Mouse (Mus musculus): Measurements from ENCODE around the gene Gzme. TPM values are rescaled to one million over a fixed set of nuclear protein-coding genes. Genes with fewer than 3 reads are reported as not detected.
"Not testable (repeated sequence)": the region's sequence is repeated elsewhere in the genome, so short reads cannot be mapped to it uniquely, and the experiment has no call there.

The Gzme gene
- not detected in 2 replicates for polyA plus RNA-seq (2016; fragmentation: Nextera tagmentation; extraction: Ambion mirVana)

- no peaks in the 10 kb centered on the region for H3K4me1 ChIP-seq
Observed at GRCm38 (mm10) chr14:56120525-56120924, at the start of gene Gzme. Gzme (minus strand) TSS chr14:56120625.

GRCm38 (mm10) chr14:56168009-56168408 lies 47.6 kb upstream of the Gzme start:
- ATAC-seq (ENCODE audit: low FRiP score): no peak
- H3K4me3 ChIP-seq: no peak overlapping the region

More at GRCm38 (mm10) chr14:56120525-56120924, at the start of gene Gzme:
- no peak for ATAC-seq (ENCODE audit: low FRiP score)
- Histone ChIP-seq H3K9ac (no peak within 1 kb of the TSS), H3K27ac (no peak within 1 kb of the TSS), H3K27me3 (no peaks in the 10 kb centered on the region), H3K4me2 (replicated peaks) (no peak within 1 kb of the TSS), H3K9me3 (replicated peaks) (no peaks in the 10 kb centered on the region), H3K4me3 (no peak within 1 kb of the TSS), H3K36me3 (no peaks in the 10 kb centered on the region)

GRCm38 (mm10) chr14:56162109-56162508 lies 41.7 kb upstream of the Gzme start:
- ATAC-seq (ENCODE audit: low FRiP score): no peak
- H3K4me2 ChIP-seq (replicated peaks): no peak overlapping the region
- no peaks in the 10 kb centered on the region for H3K9me3 ChIP-seq (replicated peaks)
- WGBS: 91% methylated on average over 2 of the region's 2 CpGs
- no peak overlapping the region for H3K9ac ChIP-seq
- H3K27ac ChIP-seq: no peak overlapping the region
- H3K36me3 ChIP-seq: no peaks in the 10 kb centered on the region
- H3K4me3 ChIP-seq: no peak overlapping the region
- no peaks in the 10 kb centered on the region for H3K4me1 ChIP-seq
- no peaks in the 10 kb centered on the region for H3K27me3 ChIP-seq

More at GRCm38 (mm10) chr14:56168009-56168408, 47.6 kb upstream of the Gzme start:
- H3K4me2 ChIP-seq (replicated peaks): no peak overlapping the region
- no peaks in the 10 kb centered on the region for H3K9me3 ChIP-seq (replicated peaks)
- 85% methylated on average over 6 of the region's 6 CpGs for WGBS
- no peaks in the 10 kb centered on the region for H3K4me1 ChIP-seq
- H3K36me3 ChIP-seq: no peaks in the 10 kb centered on the region
- no peak overlapping the region for H3K9ac ChIP-seq
- no peak overlapping the region for H3K27ac ChIP-seq
- no peaks in the 10 kb centered on the region for H3K27me3 ChIP-seq

GRCm38 (mm10) chr14:56159479-56159878 lies 39.1 kb upstream of the Gzme start, which contains the start of gene Gzmg:
Gzmg (minus strand) TSS chr14:56159579.
- not testable (repeated sequence) for H3K27ac ChIP-seq; H3K4me1 ChIP-seq; H3K4me3 ChIP-seq; H3K9me3 ChIP-seq (replicated peaks); H3K36me3 ChIP-seq; ATAC-seq (ENCODE audit: low FRiP score); H3K27me3 ChIP-seq; H3K4me2 ChIP-seq (replicated peaks); H3K9ac ChIP-seq
- WGBS: 85% methylated on average over 2 of the region's 2 CpGs

- Histone ChIP-seq H3K9me3 (replicated peaks) (no peaks in the 10 kb centered on the region), H3K4me1 (no peaks in the 10 kb centered on the region), H3K36me3 (no peaks in the 10 kb centered on the region), H3K27me3 (no peaks in the 10 kb centered on the region), H3K4me2 (replicated peaks) (no peak overlapping the region), H3K27ac (no peak overlapping the region), H3K4me3 (no peak overlapping the region), H3K9ac (no peak overlapping the region)
- ATAC-seq (ENCODE audit: low FRiP score): no peak
- 70% methylated on average over 2 of the region's 2 CpGs for WGBS
Observed at GRCm38 (mm10) chr14:56155340-56155739, 34.9 kb upstream of the Gzme start.

GRCm38 (mm10) chr14:56133675-56134074 lies 13.2 kb upstream of the Gzme start:
- H3K4me3 ChIP-seq; H3K27ac ChIP-seq; H3K27me3 ChIP-seq; H3K4me2 ChIP-seq (replicated peaks); ATAC-seq (ENCODE audit: low FRiP score); H3K9me3 ChIP-seq (replicated peaks); H3K36me3 ChIP-seq; H3K4me1 ChIP-seq; H3K9ac ChIP-seq: not testable (repeated sequence)
- 87% methylated on average over 1 of the region's 1 CpGs for WGBS

- not testable (repeated sequence) for H3K4me3 ChIP-seq; H3K9ac ChIP-seq; H3K27me3 ChIP-seq; H3K4me1 ChIP-seq; H3K4me2 ChIP-seq (replicated peaks); H3K36me3 ChIP-seq; ATAC-seq (ENCODE audit: low FRiP score); H3K27ac ChIP-seq; H3K9me3 ChIP-seq (replicated peaks)
- 80% methylated on average over 2 of the region's 2 CpGs for WGBS
Observed at GRCm38 (mm10) chr14:56132508-56132907, 12.1 kb upstream of the Gzme start, which contains the start of gene Gzmd. Gzmd (minus strand) TSS chr14:56132608.

- Histone ChIP-seq H3K4me2 (replicated peaks) (no peak overlapping the region), H3K9me3 (replicated peaks) (no peaks in the 10 kb centered on the region), H3K27ac (no peak overlapping the region), H3K4me1 (no peaks in the 10 kb centered on the region), H3K4me3 (no peak overlapping the region), H3K36me3 (no peaks in the 10 kb centered on the region), H3K9ac (no peak overlapping the region), H3K27me3 (no peaks in the 10 kb centered on the region)
- WGBS: 46% methylated on average over 3 of the region's 3 CpGs
- ATAC-seq (ENCODE audit: low FRiP score): no peak
Observed at GRCm38 (mm10) chr14:56128341-56128740, 7.9 kb upstream of the Gzme start.

GRCm38 (mm10) chr14:56123516-56123915 lies 3.1 kb upstream of the Gzme start:
- 89% methylated on average over 3 of the region's 3 CpGs for WGBS
- H3K4me2 ChIP-seq (replicated peaks): no peak overlapping the region
- no peak overlapping the region for H3K27ac ChIP-seq
- no peaks in the 10 kb centered on the region for H3K4me1 ChIP-seq
- no peaks in the 10 kb centered on the region for H3K9me3 ChIP-seq (replicated peaks)
- no peak for ATAC-seq (ENCODE audit: low FRiP score)
- no peak overlapping the region for H3K4me3 ChIP-seq
- H3K36me3 ChIP-seq: no peaks in the 10 kb centered on the region
- H3K9ac ChIP-seq: no peak overlapping the region
- H3K27me3 ChIP-seq: no peaks in the 10 kb centered on the region

- not testable (repeated sequence) for H3K9me3 ChIP-seq (replicated peaks); H3K36me3 ChIP-seq; H3K4me3 ChIP-seq; H3K27ac ChIP-seq; H3K9ac ChIP-seq; H3K4me2 ChIP-seq (replicated peaks); ATAC-seq (ENCODE audit: low FRiP score); H3K4me1 ChIP-seq; H3K27me3 ChIP-seq
- 94% methylated on average over 33 of the region's 33 CpGs for whole genome bisulfite sequencing
Observed at GRCm38 (mm10) chr14:56115531-56116310, 4.7 kb downstream of the Gzme start.

GRCm38 (mm10) chr14:56105447-56106180 lies 14.8 kb downstream of the Gzme start:
- Histone ChIP-seq H3K4me3 (no peak overlapping the region), H3K27me3 (peaks cover 3% of the 10 kb centered on the region; the same call in 1 of the 2 replicates), H3K9ac (no peak overlapping the region), H3K36me3 (no peaks in the 10 kb centered on the region), H3K27ac (no peak overlapping the region), H3K4me1 (no peaks in the 10 kb centered on the region), H3K9me3 (replicated peaks) (no peaks in the 10 kb centered on the region), H3K4me2 (replicated peaks) (no peak overlapping the region)
- ATAC-seq (ENCODE audit: low FRiP score): no peak
- 82% methylated on average over 13 of the region's 13 CpGs for WGBS

GRCm38 (mm10) chr14:56105016-56105415 lies 15.4 kb downstream of the Gzme start:
- Histone ChIP-seq H3K9ac (no peak overlapping the region), H3K9me3 (replicated peaks) (no peaks in the 10 kb centered on the region), H3K4me1 (no peaks in the 10 kb centered on the region), H3K4me2 (replicated peaks) (no peak overlapping the region), H3K27me3 (peaks cover 3% of the 10 kb centered on the region; the same call in 1 of the 2 replicates), H3K4me3 (no peak overlapping the region), H3K36me3 (no peaks in the 10 kb centered on the region), H3K27ac (no peak overlapping the region)
- WGBS: 92% methylated on average over 5 of the region's 5 CpGs
- ATAC-seq (ENCODE audit: low FRiP score): no peak

All from hindbrain, embryonic 12.5 days (tissue).